Mouse (Mus musculus) embryonic fibroblast, embryonic 13.5 days (primary cell): ENCODE measurements around the gene Tead1.

Experiments
- CTCF ChIP-seq: IDR thresholded peaks from 2 replicates; pipeline ENCODE4 v1.5.1; 2011; ENCODE audit warnings: mild to moderate bottlenecking, control low read depth, low read length, moderate library complexity, borderline replicate concordance; ENCODE audit not compliant: insufficient read depth
- POLR2A ChIP-seq: IDR thresholded peaks from 2 replicates; pipeline ENCODE4 v1.6.1; 2011; ENCODE audit warnings: low read depth, mild to moderate bottlenecking, control low read depth, low read length, moderate library complexity

DNA sequence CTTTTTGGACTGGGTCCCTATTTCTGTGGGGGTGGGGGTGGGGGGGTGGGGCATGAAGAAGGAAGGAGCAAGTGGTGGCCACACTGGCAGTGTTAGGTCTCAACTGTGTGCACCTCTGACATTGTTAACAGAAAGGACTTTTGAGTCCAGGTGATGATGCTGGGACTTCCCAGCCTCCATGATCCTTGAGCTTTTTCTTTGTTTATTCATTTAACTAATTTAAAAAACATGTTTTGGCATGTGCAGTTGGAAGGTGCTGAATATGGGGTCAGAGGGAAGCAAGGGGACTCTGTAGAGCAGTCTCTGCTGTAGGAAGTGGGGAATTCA is 149.5 kb downstream of the Tead1 start:
- no peak for TF ChIP-seq CTCF
- no peak for TF ChIP-seq POLR2A
